Mouse (Mus musculus) kidney, embryonic 14.5 days (tissue): ENCODE measurements around the gene Tmem123. TPM values are rescaled to one million over a fixed set of nuclear protein-coding genes. Genes with fewer than 3 reads are reported as not detected.

Experiments
- ATAC-seq: fragments of 200-750 bp; cut with Nextera tagmentation; 2 replicates; pipeline ENCODE4 v1.8.0; 2017; ENCODE audit warnings: moderate number of reproducible peaks, mild to moderate bottlenecking, moderate TSS enrichment, moderate library complexity; ENCODE audit not compliant: low FRiP score, low TSS enrichment
- H3K27ac ChIP-seq: fragments of 300-500 bp; sonication (generic); 2 replicates; pipeline ENCODE4 v1.5.1; 2014; ENCODE audit warnings: low read depth, mild to moderate bottlenecking, low read length, moderate library complexity, mixed read lengths
- H3K27me3 ChIP-seq: fragments of 300-500 bp; sonication (generic); 2 replicates; pipeline ENCODE4 v1.6.1; 2014; ENCODE audit warnings: mild to moderate bottlenecking, low read length; ENCODE audit not compliant: control insufficient read depth, insufficient read depth
- H3K36me3 ChIP-seq: fragments of 300-500 bp; sonication (generic); 2 replicates; pipeline ENCODE4 v1.6.1; 2014; ENCODE audit warnings: low read length, mixed read lengths; ENCODE audit not compliant: control insufficient read depth, insufficient read depth
- H3K4me1 ChIP-seq: fragments of 300-500 bp; sonication (generic); 2 replicates; pipeline ENCODE4 v1.6.1; 2014; ENCODE audit warnings: low read length, mixed read lengths; ENCODE audit not compliant: control insufficient read depth, insufficient read depth
- H3K4me2 ChIP-seq: fragments of 300-500 bp; sonication (generic); replicated peaks from 2 replicates; pipeline ENCODE4 v1.6.1; 2014; ENCODE audit warnings: low read depth, mild to moderate bottlenecking, low read length
- H3K4me3 ChIP-seq: fragments of 300-500 bp; sonication (generic); 2 replicates; pipeline ENCODE4 v1.5.1; 2014; ENCODE audit warnings: mild to moderate bottlenecking, low read length
- H3K9ac ChIP-seq: fragments of 300-500 bp; sonication (generic); 2 replicates; pipeline ENCODE4 v1.6.1; 2014; ENCODE audit warnings: low read depth, mild to moderate bottlenecking, low read length, moderate library complexity
- H3K9me3 ChIP-seq: fragments of 300-500 bp; sonication (generic); 2 replicates; pipeline ENCODE4 v1.6.1; 2016; ENCODE audit warnings: low read length; ENCODE audit not compliant: control insufficient read depth
- WGBS: fragments of 180-500 bp; shearing (Covaris S2); extraction: QIAGEN DNeasy Blood & Tissue Kit; methylation state at CpG from one replicate; pipeline ENCODE4 v1.1.7; 2014; 5-methylcytosine and 5-hydroxymethylcytosine counted together
- polyA plus RNA-seq: library from polyadenylated mRNA; unstranded; fragments of >200 nt; fragmentation: Nextera tagmentation; extraction: Ambion mirVana; gene quantifications from 2 replicates; pipeline ENCODE4 v1.2.1, GENCODE M21; 2014

Tmem123 gene
- polyA plus RNA-seq = 65.8 and 114 TPM in 2 replicates

DNA sequence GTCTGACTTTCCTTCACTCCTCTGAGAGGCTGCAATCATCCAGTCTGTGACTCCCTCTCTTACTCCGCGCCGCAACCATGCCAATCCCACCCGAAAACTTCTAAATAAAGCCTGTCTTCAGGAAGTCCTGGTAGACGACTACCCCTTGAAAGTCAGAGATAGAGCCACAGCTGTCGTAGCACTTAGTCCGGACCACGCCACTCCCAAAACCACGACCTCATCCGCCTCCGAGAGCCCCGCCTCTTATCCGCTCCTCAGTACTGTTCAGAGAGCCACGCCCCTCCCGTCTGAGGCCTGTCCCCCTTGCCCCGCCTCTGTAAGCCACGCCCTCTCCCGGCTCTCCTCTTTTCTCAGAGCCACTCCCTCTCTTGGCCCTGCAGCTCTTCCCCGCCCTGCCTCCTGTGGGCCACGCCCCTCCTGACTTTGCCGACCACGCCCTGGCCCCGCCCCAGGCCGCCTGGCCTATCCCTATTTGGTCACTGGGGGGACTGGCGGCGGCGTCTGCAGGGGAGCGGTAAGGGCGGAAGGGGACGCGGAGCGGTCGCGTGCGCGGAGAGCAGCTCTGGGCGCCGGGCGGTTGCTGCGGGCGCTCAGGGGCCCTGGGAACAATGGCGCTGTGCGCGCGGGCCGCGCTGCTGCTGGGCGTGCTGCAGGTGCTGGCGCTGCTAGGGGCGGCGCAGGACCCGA lies at the start of gene Tmem123:
Tmem123 (plus strand) TSS at position 428 of the 687 bp plus-strand sequence.
- 0 out of 2 replicates have a peak, but pooled peaks cover 5% of the 10 kb centered on the region for H3K36me3 ChIP-seq
- whole genome bisulfite sequencing = under 1% methylated on average over 43 of the region's 52 CpGs
- H3K9ac ChIP-seq = peak within 1 kb of the TSS; percentile 79
- peaks cover 9% of the 10 kb centered on the region; the same call in 1 of the 2 replicates for H3K4me1 ChIP-seq
- ATAC-seq = peak; percentile 99
- H3K27me3 ChIP-seq = no peaks in the 10 kb centered on the region
- peak within 1 kb of the TSS; percentile 4; the same call in 1 of the 2 replicates for H3K27ac ChIP-seq
- H3K4me3 ChIP-seq = peak within 1 kb of the TSS; percentile 71
- H3K4me2 ChIP-seq = peak within 1 kb of the TSS; percentile 71
- H3K9me3 ChIP-seq = peaks cover 4% of the 10 kb centered on the region; the same call in 1 of the 2 replicates

DNA sequence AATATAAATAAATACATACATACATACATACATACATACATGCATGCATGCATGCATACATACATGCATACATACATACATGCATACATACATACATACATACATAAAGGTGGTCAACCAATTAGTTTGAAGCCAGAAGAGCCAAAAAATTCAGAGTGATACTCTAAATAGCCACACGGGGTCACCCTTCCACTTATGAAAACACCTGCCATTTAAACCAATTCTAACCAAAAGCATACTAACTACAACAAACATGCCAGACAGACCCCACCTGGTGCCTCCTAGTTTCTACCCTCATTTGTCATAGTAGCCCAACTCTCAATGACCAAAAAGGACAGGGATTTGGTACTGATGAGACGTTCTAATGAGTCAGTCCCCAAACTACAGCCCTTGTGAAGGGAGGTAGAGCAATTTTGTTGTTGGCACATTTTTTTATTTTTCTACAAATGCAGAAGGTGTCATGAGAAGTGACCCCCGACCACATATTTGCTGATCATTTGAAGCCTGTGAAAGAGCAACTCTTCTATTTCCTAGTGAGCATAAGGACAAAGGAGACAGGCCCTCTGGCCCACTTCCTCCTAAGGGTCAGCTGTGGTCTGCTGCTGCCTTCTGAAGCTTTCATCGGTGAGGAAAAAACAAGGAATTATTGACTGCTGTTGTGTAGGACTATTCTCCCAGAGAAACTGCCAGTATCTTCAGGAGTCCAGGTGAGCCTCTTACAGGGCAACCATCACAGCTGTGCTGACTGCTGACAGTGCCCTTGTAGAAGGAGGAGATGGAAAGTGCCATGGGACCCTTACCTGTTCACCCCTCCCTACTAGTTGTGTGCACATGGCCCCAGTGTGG lies 49.6 kb upstream of the Tmem123 start:
- no peaks in the 10 kb centered on the region for H3K4me1 ChIP-seq
- no peaks in the 10 kb centered on the region for H3K9me3 ChIP-seq
- 40% methylated on average over 4 of the region's 4 CpGs for WGBS
- H3K9ac ChIP-seq = no peak overlapping the region
- H3K36me3 ChIP-seq = no peaks in the 10 kb centered on the region
- H3K4me3 ChIP-seq = no peak overlapping the region
- H3K27me3 ChIP-seq = no peaks in the 10 kb centered on the region
- no peak overlapping the region for H3K27ac ChIP-seq
- no peak overlapping the region for H3K4me2 ChIP-seq
- peak; percentile 57; the same call in 1 of the 2 replicates for ATAC-seq

DNA sequence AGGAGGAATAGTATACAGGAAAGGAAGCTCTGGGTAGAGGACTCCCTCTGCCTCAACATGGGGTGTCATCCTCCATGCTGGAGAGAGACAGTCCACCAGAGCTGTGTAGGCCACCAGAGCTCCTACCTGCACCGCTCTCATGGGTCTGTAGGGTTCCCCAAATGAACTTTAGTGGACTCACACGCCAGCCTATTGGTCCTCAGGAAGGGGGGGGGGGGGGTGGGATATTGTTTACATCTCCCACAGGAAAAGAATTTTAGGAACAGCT lies 49.0 kb upstream of the Tmem123 start:
- ATAC-seq = no peak
- no peaks in the 10 kb centered on the region for H3K4me1 ChIP-seq
- no peak overlapping the region for H3K4me2 ChIP-seq
- WGBS = 85% methylated on average over 2 of the region's 2 CpGs
- H3K4me3 ChIP-seq = no peak overlapping the region
- no peaks in the 10 kb centered on the region for H3K9me3 ChIP-seq
- H3K9ac ChIP-seq = no peak overlapping the region
- no peaks in the 10 kb centered on the region for H3K36me3 ChIP-seq
- no peaks in the 10 kb centered on the region for H3K27me3 ChIP-seq
- no peak overlapping the region for H3K27ac ChIP-seq

DNA sequence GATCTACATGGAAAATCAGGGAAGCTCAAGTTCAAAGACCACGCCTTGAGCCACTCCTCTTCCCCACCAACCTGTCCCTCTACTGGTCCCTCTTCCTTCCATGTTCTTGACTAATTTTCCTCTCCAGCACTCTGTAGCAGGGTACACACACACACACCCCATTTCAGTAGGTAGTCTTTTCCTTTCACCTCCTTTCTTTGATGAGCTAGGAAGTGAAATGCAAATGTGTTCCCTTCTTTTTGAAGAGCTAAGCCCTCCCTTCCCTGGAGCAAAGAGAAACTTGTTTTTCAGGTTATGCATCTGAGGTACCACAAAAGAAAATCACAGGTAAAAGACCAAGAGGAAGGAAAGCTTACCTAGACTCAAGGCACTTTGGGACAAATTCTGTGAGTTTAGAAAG lies 42.3 kb upstream of the Tmem123 start:
- no peaks in the 10 kb centered on the region for H3K4me1 ChIP-seq
- no peak overlapping the region for H3K9ac ChIP-seq
- no peak overlapping the region for H3K27ac ChIP-seq
- no peaks in the 10 kb centered on the region for H3K9me3 ChIP-seq
- H3K27me3 ChIP-seq = no peaks in the 10 kb centered on the region
- H3K36me3 ChIP-seq = no peaks in the 10 kb centered on the region
- 91% methylated on average over 1 of the region's 1 CpGs for WGBS
- ATAC-seq = no peak
- H3K4me2 ChIP-seq = no peak overlapping the region
- no peak overlapping the region for H3K4me3 ChIP-seq

DNA sequence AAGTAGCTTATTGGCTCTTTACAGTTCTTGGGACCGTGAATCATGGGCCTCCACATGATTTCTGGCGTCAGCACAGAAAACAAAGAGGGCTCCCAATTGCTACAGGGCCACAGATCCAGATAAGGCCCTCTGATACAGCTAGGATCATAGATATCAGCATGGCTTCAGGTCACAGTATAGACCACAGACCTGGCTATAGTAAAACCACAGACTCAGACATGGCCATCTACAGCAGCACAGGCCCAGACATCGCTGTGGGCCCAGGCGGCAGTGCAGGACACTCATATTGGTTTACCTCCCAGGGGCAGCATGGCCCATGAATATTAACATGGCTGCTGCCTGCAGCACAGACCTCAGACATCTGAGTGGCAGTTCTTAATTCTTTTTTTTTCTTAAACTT lies 34.8 kb upstream of the Tmem123 start:
- ATAC-seq = no peak
- Histone ChIP-seq H3K27me3 (no peaks in the 10 kb centered on the region), H3K27ac (no peak overlapping the region), H3K9ac (no peak overlapping the region), H3K9me3 (no peaks in the 10 kb centered on the region), H3K4me1 (no peaks in the 10 kb centered on the region), H3K36me3 (no peaks in the 10 kb centered on the region), H3K4me2 (no peak overlapping the region), H3K4me3 (no peak overlapping the region)
- whole genome bisulfite sequencing = 81% methylated on average over 4 of the region's 4 CpGs

DNA sequence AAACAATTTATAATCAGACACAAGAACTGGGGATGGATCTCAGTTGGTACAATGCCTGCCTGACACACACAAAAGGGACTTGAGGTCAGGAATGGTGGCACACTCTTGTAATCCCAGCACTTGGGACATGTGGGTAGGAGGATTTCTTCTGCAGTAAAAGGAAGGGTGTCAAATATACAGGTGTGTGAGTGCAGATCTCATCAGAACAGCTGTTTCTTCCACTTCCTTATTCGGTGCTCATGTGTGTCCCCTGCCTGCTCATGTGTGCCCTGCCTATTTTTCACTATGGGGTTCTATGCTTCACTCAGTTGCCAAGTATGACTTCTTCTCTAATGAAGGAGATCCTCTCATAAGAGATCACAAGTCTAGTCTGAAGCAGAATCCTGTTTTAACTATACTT lies 21.1 kb upstream of the Tmem123 start:
- Histone ChIP-seq H3K4me3 (no peak overlapping the region), H3K9ac (no peak overlapping the region), H3K9me3 (no peaks in the 10 kb centered on the region), H3K36me3 (no peaks in the 10 kb centered on the region), H3K4me1 (no peaks in the 10 kb centered on the region), H3K27ac (no peak overlapping the region), H3K4me2 (no peak overlapping the region), H3K27me3 (no peaks in the 10 kb centered on the region)
- ATAC-seq = no peak
- WGBS = 77% methylated on average over 1 of the region's 1 CpGs

DNA sequence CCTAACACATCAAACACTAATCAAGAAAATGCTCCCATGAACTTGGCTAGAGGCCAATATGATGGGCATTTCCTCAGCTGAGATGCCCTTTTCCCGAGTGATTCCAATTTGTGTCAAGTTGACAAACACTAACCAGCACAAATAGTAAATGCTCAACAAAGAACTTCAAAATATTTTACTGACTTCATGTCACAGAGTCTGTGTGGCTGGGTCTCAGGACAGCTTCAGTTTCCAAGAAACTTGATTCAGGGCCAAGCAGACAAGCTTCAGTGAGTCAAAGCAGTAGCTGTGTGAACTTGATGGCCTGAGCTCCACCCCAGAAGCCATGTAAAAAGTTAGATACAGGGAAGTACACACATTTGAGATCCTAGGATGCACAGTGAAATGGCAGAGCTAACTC lies 19.7 kb upstream of the Tmem123 start:
- no peak for ATAC-seq
- H3K27ac ChIP-seq = no peak overlapping the region
- WGBS = 64% methylated on average over 1 of the region's 1 CpGs
- H3K9me3 ChIP-seq = no peaks in the 10 kb centered on the region
- H3K4me1 ChIP-seq = no peaks in the 10 kb centered on the region
- no peak overlapping the region for H3K4me2 ChIP-seq
- no peak overlapping the region for H3K4me3 ChIP-seq
- no peak overlapping the region for H3K9ac ChIP-seq
- H3K27me3 ChIP-seq = no peaks in the 10 kb centered on the region
- H3K36me3 ChIP-seq = no peaks in the 10 kb centered on the region

DNA sequence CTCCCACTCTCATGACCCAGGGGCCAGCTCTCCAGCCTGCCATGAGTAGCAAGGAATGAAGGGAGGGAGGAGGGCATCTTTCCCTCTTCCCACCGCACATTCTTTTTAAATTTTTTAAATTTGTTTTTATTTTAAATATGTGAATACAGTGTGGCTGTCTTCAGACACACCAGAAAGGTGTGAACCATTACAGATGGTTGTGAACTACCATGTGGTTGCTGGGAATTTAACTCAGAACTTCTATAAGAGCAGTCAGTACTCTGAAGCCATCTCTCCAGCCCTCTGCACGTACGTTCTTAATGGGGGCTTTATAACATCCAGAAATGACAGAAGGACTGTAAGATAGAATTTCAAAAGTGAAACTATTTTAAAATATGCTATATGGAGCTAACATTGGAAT lies 15.0 kb upstream of the Tmem123 start:
- no peaks in the 10 kb centered on the region for H3K27me3 ChIP-seq
- no peaks in the 10 kb centered on the region for H3K4me1 ChIP-seq
- no peak overlapping the region for H3K4me2 ChIP-seq
- 85% methylated on average over 3 of the region's 3 CpGs for WGBS
- no peaks in the 10 kb centered on the region for H3K36me3 ChIP-seq
- ATAC-seq = no peak
- H3K9ac ChIP-seq = no peak overlapping the region
- no peak overlapping the region for H3K4me3 ChIP-seq
- no peaks in the 10 kb centered on the region for H3K9me3 ChIP-seq
- H3K27ac ChIP-seq = no peak overlapping the region

DNA sequence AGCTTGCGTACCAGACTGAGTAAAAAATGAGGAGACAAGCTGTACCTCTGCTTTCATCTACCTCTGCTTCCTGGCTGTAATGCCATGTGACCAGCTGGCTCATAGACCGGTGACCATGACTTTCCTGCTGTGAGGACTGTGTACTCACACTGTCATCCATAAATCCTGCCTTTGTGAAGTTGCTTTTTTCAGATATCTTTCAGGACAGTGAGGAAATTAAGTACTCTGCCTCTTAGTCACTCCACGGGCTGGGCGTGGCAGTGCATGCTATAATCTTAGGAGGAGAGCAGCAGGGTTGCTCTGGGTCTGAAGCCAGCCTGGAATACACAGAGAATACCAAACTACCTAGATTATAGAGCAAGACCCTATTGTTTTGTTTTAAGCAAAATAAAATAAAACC lies 14.3 kb upstream of the Tmem123 start:
- Histone ChIP-seq H3K9me3 (no peaks in the 10 kb centered on the region), H3K27ac (no peak overlapping the region), H3K9ac (no peak overlapping the region), H3K36me3 (no peaks in the 10 kb centered on the region), H3K4me3 (no peak overlapping the region), H3K27me3 (no peaks in the 10 kb centered on the region), H3K4me2 (no peak overlapping the region), H3K4me1 (no peaks in the 10 kb centered on the region)
- 74% methylated on average over 4 of the region's 4 CpGs for WGBS
- no peak for ATAC-seq
